Mouse (Mus musculus): ENCODE results near the gene Itpk1. TPM values are rescaled to one million over a fixed set of nuclear protein-coding genes. Genes with fewer than 3 reads are reported as not detected.
A peak's percentile ranks its signal among the peaks of the same experiment; 100 is the strongest.

Gene Itpk1
- total and polyA plus RNA-seq, 2 experiments from 2014 or later: 47.5 to 47.6 TPM

GRCm38 (mm10) chr12:102661772-102662171 lies 43.0 kb downstream of the Itpk1 start:
- Histone ChIP-seq H3K9me3 (ENCODE audit: low read length) (no peaks in the 10 kb centered on the region), H3K9ac (no peak overlapping the region), H3K4me2 (ENCODE audit: low read depth) (no peak overlapping the region), H3K27ac (ENCODE audit: low read depth, low read length) (no peak overlapping the region), H3K4me3 (ENCODE audit: low read depth, low read length) (no peak overlapping the region), H3K4me1 (ENCODE audit: insufficient read depth) (no peaks in the 10 kb centered on the region), H3K27me3 (ENCODE audit: insufficient read depth, low read length) (no peaks in the 10 kb centered on the region), H3K36me3 (ENCODE audit: insufficient read depth) (no peaks in the 10 kb centered on the region)
- no peak for TF ChIP-seq CTCF (IDR thresholded peaks at IDR 0.05; ENCODE audit: low read depth)
- DNase-seq (no peak), ATAC-seq (no peak)
- 84% methylated on average over 7 of the region's 7 CpGs for WGBS

- no peaks in the 10 kb centered on the region for H3K36me3 ChIP-seq (ENCODE audit: insufficient read depth)
- H3K9me3 ChIP-seq (ENCODE audit: low read length): no peaks in the 10 kb centered on the region
- no peaks in the 10 kb centered on the region for H3K4me1 ChIP-seq (ENCODE audit: insufficient read depth)
- no peak overlapping the region for H3K4me3 ChIP-seq (ENCODE audit: low read depth, low read length)
- DNase-seq (no peak), ATAC-seq (no peak)
- H3K27me3 ChIP-seq (ENCODE audit: insufficient read depth, low read length): no peaks in the 10 kb centered on the region
- no peak overlapping the region for H3K9ac ChIP-seq
- no peak overlapping the region for H3K4me2 ChIP-seq (ENCODE audit: low read depth)
- no peak overlapping the region for H3K27ac ChIP-seq (ENCODE audit: low read depth, low read length)
- TF ChIP-seq CTCF (IDR thresholded peaks at IDR 0.05; ENCODE audit: low read depth): no peak
- WGBS: 89% methylated on average over 8 of the region's 8 CpGs
Observed at GRCm38 (mm10) chr12:102660906-102661651, 43.7 kb downstream of the Itpk1 start.

- Histone ChIP-seq H3K4me2 (ENCODE audit: low read depth) (no peak overlapping the region), H3K4me3 (ENCODE audit: low read depth, low read length) (no peak overlapping the region), H3K27ac (ENCODE audit: low read depth, low read length) (no peak overlapping the region), H3K9me3 (ENCODE audit: low read length) (no peaks in the 10 kb centered on the region), H3K27me3 (ENCODE audit: insufficient read depth, low read length) (no peaks in the 10 kb centered on the region), H3K4me1 (ENCODE audit: insufficient read depth) (no peaks in the 10 kb centered on the region), H3K36me3 (ENCODE audit: insufficient read depth) (no peaks in the 10 kb centered on the region), H3K9ac (no peak overlapping the region)
- DNase-seq (no peak), ATAC-seq (peak; percentile 26; the same call in 1 of the 2 replicates)
- no peak for TF ChIP-seq CTCF (IDR thresholded peaks at IDR 0.05; ENCODE audit: low read depth)
- 47% methylated on average over 6 of the region's 6 CpGs for WGBS
Observed at GRCm38 (mm10) chr12:102653003-102653402, 51.7 kb downstream of the Itpk1 start.

GRCm38 (mm10) chr12:102652420-102652819 lies 52.3 kb downstream of the Itpk1 start:
- Histone ChIP-seq H3K4me3 (ENCODE audit: low read depth, low read length) (no peak overlapping the region), H3K36me3 (ENCODE audit: insufficient read depth) (no peaks in the 10 kb centered on the region), H3K9ac (no peak overlapping the region), H3K9me3 (ENCODE audit: low read length) (no peaks in the 10 kb centered on the region), H3K4me1 (ENCODE audit: insufficient read depth) (no peaks in the 10 kb centered on the region), H3K27ac (ENCODE audit: low read depth, low read length) (no peak overlapping the region), H3K27me3 (ENCODE audit: insufficient read depth, low read length) (no peaks in the 10 kb centered on the region), H3K4me2 (ENCODE audit: low read depth) (no peak overlapping the region)
- 65% methylated on average over 8 of the region's 8 CpGs for WGBS
- TF ChIP-seq CTCF (IDR thresholded peaks at IDR 0.05; ENCODE audit: low read depth): no peak
- no peak for DNase-seq
- no peak for ATAC-seq

GRCm38 (mm10) chr12:102651871-102652270 lies 52.9 kb downstream of the Itpk1 start:
- Histone ChIP-seq H3K4me3 (ENCODE audit: low read depth, low read length) (no peak overlapping the region), H3K9ac (no peak overlapping the region), H3K4me2 (ENCODE audit: low read depth) (no peak overlapping the region), H3K4me1 (ENCODE audit: insufficient read depth) (no peaks in the 10 kb centered on the region), H3K27me3 (ENCODE audit: insufficient read depth, low read length) (no peaks in the 10 kb centered on the region), H3K36me3 (ENCODE audit: insufficient read depth) (no peaks in the 10 kb centered on the region), H3K9me3 (ENCODE audit: low read length) (no peaks in the 10 kb centered on the region), H3K27ac (ENCODE audit: low read depth, low read length) (no peak overlapping the region)
- TF ChIP-seq CTCF (IDR thresholded peaks at IDR 0.05; ENCODE audit: low read depth): no peak
- DNase-seq: no peak
- no peak; the same call in 1 of the 2 replicates for ATAC-seq
- WGBS: 68% methylated on average over 8 of the region's 8 CpGs

- no peaks in the 10 kb centered on the region for H3K4me1 ChIP-seq (ENCODE audit: insufficient read depth)
- H3K9ac ChIP-seq: no peak overlapping the region
- H3K36me3 ChIP-seq (ENCODE audit: insufficient read depth): no peaks in the 10 kb centered on the region
- no peak overlapping the region for H3K4me2 ChIP-seq (ENCODE audit: low read depth)
- no peak for ATAC-seq
- H3K27ac ChIP-seq (ENCODE audit: low read depth, low read length): no peak overlapping the region
- no peak for DNase-seq
- H3K4me3 ChIP-seq (ENCODE audit: low read depth, low read length): no peak overlapping the region
- H3K27me3 ChIP-seq (ENCODE audit: insufficient read depth, low read length): no peaks in the 10 kb centered on the region
- TF ChIP-seq CTCF (IDR thresholded peaks at IDR 0.05; ENCODE audit: low read depth): no peak
- WGBS: 73% methylated on average over 8 of the region's 8 CpGs
- H3K9me3 ChIP-seq (ENCODE audit: low read length): no peaks in the 10 kb centered on the region
Observed at GRCm38 (mm10) chr12:102651401-102651800, 53.3 kb downstream of the Itpk1 start.

- no peaks in the 10 kb centered on the region for H3K4me1 ChIP-seq (ENCODE audit: insufficient read depth)
- 79% methylated on average over 4 of the region's 4 CpGs for WGBS
- H3K9ac ChIP-seq: no peak overlapping the region
- H3K9me3 ChIP-seq (ENCODE audit: low read length): no peaks in the 10 kb centered on the region
- H3K4me3 ChIP-seq (ENCODE audit: low read depth, low read length): no peak overlapping the region
- no peaks in the 10 kb centered on the region for H3K36me3 ChIP-seq (ENCODE audit: insufficient read depth)
- no peak overlapping the region for H3K4me2 ChIP-seq (ENCODE audit: low read depth)
- DNase-seq (no peak), ATAC-seq (no peak)
- H3K27ac ChIP-seq (ENCODE audit: low read depth, low read length): no peak overlapping the region
- no peaks in the 10 kb centered on the region for H3K27me3 ChIP-seq (ENCODE audit: insufficient read depth, low read length)
- TF ChIP-seq CTCF (IDR thresholded peaks at IDR 0.05; ENCODE audit: low read depth): no peak
Observed at GRCm38 (mm10) chr12:102650649-102651048, 54.1 kb downstream of the Itpk1 start.
